Mouse (Mus musculus): ENCODE measurements around the gene Mical3. TPM values are rescaled to one million over a fixed set of nuclear protein-coding genes. Genes with fewer than 3 reads are reported as not detected.

Mical3 gene
- polyA plus RNA-seq, 1 experiment from 2014 or later: 28.6 TPM

DNA sequence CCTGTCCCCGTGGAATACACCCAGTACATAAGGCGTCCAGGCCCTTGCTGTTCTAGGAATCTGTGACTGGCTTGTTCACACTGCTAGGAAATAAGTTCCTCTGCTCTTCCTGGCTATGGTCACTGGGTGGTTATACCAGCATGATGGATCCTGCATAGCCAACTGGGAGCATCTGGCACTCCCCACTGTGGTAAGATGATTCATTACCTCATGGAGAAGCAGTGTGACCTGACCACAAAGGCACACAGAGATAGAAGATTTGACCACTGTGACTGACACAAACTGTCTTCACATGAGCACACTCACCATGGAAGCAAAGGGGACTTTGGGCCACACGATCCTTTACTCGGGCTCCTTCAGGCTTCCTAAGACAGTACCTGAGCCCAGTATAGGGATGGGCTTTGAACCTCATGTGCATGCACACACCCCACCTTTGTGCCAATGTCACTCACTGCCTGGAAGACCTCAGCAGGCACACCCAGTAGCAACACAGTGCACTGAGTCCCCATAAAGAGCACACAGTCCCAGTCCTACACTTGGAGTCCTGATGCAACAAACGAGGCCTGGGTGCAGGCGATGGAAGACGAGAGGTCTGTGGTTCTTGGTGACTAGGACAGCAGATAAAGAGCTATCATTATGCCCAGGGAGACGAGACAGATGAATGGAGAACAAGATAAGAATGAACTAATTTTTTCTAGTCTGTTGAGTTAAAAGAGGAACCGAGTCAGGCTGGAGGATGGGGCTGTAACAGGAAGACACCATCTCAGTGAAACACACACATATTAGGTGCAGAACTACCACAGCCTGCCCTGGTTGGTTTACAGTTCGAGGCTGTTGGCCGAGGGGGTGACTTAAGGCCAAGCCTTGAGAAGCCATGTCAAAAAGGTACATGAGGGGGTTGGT lies 174.3 kb downstream of the Mical3 start:
- peaks cover 52% of the 10 kb centered on the region for H3K36me3 ChIP-seq
- H3K4me3 ChIP-seq: no peak overlapping the region
- H3K27ac ChIP-seq (replicated peaks): no peak overlapping the region
- ATAC-seq (replicated peaks): no peak
- no peaks in the 10 kb centered on the region for H3K9me3 ChIP-seq
- H3K9ac ChIP-seq (replicated peaks): no peak overlapping the region
- WGBS: 92% methylated on average over 11 of the region's 11 CpGs
- no peak overlapping the region for H3K4me2 ChIP-seq (replicated peaks)
- H3K4me1 ChIP-seq: no peaks in the 10 kb centered on the region
- H3K27me3 ChIP-seq: no peaks in the 10 kb centered on the region

DNA sequence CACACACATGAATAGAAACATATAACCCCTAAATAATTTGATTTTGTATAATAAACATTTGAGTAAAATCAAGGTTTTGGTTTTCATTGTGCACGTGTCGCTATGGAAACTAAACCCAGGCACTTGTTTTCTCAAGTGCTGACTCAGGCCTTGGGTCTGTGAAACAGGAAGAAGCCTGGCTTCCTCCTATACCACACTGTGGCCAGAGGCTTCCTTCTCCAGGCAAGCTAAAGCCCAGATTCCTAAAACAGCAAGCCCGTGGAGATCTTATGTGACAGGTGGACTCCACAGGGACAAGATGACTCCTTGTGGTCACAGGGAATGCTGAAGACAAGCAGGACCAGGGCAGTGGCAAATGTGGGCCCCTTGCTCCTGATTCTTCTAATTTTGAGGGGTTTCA lies 175.6 kb downstream of the Mical3 start:
- ATAC-seq (replicated peaks): no peak
- Histone ChIP-seq H3K27me3 (no peaks in the 10 kb centered on the region), H3K9me3 (no peaks in the 10 kb centered on the region), H3K36me3 (peaks cover 55% of the 10 kb centered on the region), H3K4me2 (replicated peaks) (no peak overlapping the region), H3K4me1 (no peaks in the 10 kb centered on the region), H3K27ac (replicated peaks) (no peak overlapping the region), H3K9ac (replicated peaks) (no peak overlapping the region), H3K4me3 (no peak overlapping the region)
- 82% methylated on average over 3 of the region's 3 CpGs for WGBS

DNA sequence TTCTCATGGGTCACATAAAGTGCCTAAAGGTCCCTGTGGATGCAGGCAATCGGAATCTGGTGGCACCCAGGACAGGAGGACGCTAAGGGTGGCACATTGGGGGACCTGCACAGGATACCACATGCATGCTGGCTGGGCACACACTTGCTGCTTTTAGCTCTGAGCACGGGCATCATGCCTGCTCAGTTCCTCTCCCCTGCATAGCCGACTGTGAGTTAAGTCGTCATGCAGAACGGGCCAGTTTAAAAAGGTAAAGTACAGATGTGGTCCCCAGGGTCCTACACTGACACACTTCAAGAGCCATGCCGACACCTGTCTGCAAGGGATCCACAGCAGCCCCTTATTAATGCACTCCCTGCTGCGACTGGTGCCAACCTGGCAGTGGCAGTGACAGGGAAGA lies 176.6 kb downstream of the Mical3 start:
- Histone ChIP-seq H3K36me3 (peaks cover 62% of the 10 kb centered on the region), H3K27me3 (no peaks in the 10 kb centered on the region), H3K9me3 (no peaks in the 10 kb centered on the region), H3K4me1 (no peaks in the 10 kb centered on the region), H3K27ac (replicated peaks) (no peak overlapping the region), H3K4me3 (no peak overlapping the region), H3K4me2 (replicated peaks) (no peak overlapping the region), H3K9ac (replicated peaks) (no peak overlapping the region)
- ATAC-seq (replicated peaks): no peak
- 81% methylated on average over 8 of the region's 8 CpGs for WGBS

DNA sequence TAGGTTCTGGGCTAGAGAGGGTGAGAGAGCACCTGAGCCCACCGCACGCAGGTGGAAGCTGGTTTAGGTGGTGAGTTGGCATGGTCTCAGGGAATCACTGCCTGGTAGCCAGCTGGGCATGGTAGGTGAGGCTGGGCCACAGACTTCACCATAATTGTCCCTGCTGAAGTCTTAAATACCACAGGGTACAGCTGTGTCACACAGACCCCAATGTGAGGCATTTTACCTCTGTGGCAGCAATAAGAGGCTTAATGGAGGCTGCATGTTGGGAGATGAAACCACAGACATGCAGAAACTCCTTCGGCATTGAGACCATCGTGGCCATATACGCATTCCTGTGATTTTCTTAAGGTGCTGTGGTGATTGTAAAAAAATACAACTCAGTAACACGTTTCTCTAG lies 178.3 kb downstream of the Mical3 start:
- Histone ChIP-seq H3K36me3 (peaks cover 54% of the 10 kb centered on the region), H3K9me3 (no peaks in the 10 kb centered on the region), H3K27me3 (no peaks in the 10 kb centered on the region), H3K9ac (replicated peaks) (no peak overlapping the region), H3K27ac (replicated peaks) (no peak overlapping the region), H3K4me3 (no peak overlapping the region), H3K4me2 (replicated peaks) (no peak overlapping the region), H3K4me1 (no peaks in the 10 kb centered on the region)
- 93% methylated on average over 6 of the region's 6 CpGs for WGBS
- ATAC-seq (replicated peaks): no peak

DNA sequence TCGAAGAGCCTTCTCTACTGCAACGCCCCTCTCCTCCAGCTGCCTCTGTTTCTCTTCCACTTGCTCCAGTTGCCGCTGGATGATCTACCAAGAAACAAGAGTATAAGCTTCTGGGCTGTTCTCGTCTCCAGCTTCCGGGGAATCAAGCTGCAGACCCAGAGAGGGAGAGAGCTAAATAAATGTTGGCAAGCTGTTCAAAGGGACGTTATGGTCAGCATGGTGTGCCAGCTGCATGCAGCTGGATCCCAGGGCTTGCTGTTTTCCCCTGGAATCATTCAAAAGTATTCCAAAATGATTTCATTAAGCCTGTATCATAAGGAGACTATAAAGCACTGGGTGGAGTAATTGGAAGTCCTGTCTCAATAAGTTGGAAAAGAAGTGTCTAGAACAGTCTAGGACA lies 179.5 kb downstream of the Mical3 start:
- H3K4me1 ChIP-seq: no peaks in the 10 kb centered on the region
- no peak overlapping the region for H3K9ac ChIP-seq (replicated peaks)
- H3K4me2 ChIP-seq (replicated peaks): no peak overlapping the region
- peaks cover 43% of the 10 kb centered on the region for H3K36me3 ChIP-seq
- no peak overlapping the region for H3K27ac ChIP-seq (replicated peaks)
- no peak overlapping the region for H3K4me3 ChIP-seq
- no peaks in the 10 kb centered on the region for H3K9me3 ChIP-seq
- ATAC-seq (replicated peaks): no peak
- no peaks in the 10 kb centered on the region for H3K27me3 ChIP-seq
- WGBS: 92% methylated on average over 6 of the region's 6 CpGs

DNA sequence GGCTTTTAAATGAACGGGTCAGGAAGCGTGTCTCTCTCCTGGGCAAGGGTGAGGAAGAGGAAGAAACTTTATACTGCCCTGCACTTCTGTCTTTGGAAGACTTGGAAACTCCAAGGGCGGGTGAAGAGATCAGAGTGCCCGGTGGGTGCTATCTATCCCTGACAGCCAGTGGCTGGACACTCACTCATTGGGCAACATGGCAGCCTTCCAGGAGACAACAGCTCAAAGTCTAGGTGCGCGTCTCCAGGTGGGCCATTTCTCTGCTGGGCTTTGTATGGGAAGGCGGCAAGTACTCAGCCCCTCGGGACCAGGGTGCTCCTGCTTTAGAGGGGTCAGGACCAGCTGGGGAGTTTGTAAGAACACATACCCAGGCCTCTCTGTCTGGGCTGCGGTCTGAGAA lies 185.3 kb downstream of the Mical3 start:
- no peak overlapping the region for H3K4me2 ChIP-seq (replicated peaks)
- H3K9me3 ChIP-seq: no peaks in the 10 kb centered on the region
- no peaks in the 10 kb centered on the region for H3K27me3 ChIP-seq
- WGBS: 96% methylated on average over 9 of the region's 9 CpGs
- no peak overlapping the region for H3K9ac ChIP-seq (replicated peaks)
- H3K4me3 ChIP-seq: no peak overlapping the region
- H3K27ac ChIP-seq (replicated peaks): no peak overlapping the region
- peaks cover 27% of the 10 kb centered on the region for H3K36me3 ChIP-seq
- H3K4me1 ChIP-seq: no peaks in the 10 kb centered on the region
- no peak for ATAC-seq (replicated peaks)

DNA sequence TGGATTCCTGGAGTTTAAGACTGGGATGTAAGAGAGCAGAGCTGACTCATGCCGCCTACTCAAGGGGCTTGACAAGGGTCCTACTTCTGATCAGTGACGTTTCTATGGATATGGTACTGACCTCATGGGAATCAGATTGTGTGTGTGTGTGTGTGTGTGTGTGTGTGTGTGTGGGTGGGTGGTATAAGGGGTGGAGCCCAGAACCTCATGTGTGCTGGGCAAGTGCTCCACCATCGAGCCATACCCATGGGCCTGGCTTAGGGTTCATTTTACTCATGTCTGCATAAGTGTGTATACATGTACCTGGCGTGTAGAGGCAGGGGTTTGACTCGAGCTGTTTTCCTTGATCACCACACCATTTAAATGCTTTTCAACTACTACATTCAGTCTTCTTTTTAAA lies 186.8 kb downstream of the Mical3 start:
- H3K4me3 ChIP-seq: no peak overlapping the region

DNA sequence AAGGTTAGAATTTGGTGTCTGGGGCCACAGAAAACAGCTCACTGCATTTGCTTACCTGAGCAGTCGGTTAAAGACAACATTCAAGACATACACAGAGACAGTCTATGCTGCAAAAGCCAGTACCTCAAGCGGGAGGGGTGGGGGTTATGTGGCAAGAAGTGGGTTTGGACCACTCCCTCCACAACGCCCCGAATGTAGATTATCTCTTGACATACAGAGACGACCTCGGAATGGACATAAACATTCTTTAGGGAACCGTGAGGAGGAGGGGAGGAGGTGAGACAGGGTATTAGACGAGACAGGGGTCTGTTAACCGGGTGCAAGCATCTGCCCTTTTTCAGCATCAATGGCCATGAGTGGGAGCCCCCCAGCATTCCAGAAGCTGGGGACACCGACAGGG lies 187.2 kb downstream of the Mical3 start:
- H3K27ac ChIP-seq (replicated peaks): no peak overlapping the region
- H3K4me1 ChIP-seq: no peaks in the 10 kb centered on the region
- no peak overlapping the region for H3K4me3 ChIP-seq
- no peak overlapping the region for H3K4me2 ChIP-seq (replicated peaks)
- ATAC-seq (replicated peaks): no peak
- peaks cover 16% of the 10 kb centered on the region for H3K36me3 ChIP-seq
- H3K9me3 ChIP-seq: no peaks in the 10 kb centered on the region
- WGBS: 86% methylated on average over 10 of the region's 10 CpGs
- H3K27me3 ChIP-seq: no peaks in the 10 kb centered on the region
- H3K9ac ChIP-seq (replicated peaks): no peak overlapping the region

More for the DNA sequence above, 186.8 kb downstream of the Mical3 start:
- 82% methylated on average over 5 of the region's 5 CpGs for WGBS
- ATAC-seq (replicated peaks): 0 out of 2 replicates have a peak, but pooled peaks have one; percentile 33
- Histone ChIP-seq H3K4me2 (replicated peaks) (no peak overlapping the region), H3K27me3 (no peaks in the 10 kb centered on the region), H3K9ac (replicated peaks) (no peak overlapping the region), H3K9me3 (no peaks in the 10 kb centered on the region), H3K4me1 (no peaks in the 10 kb centered on the region), H3K27ac (replicated peaks) (no peak overlapping the region), H3K36me3 (peaks cover 16% of the 10 kb centered on the region)

DNA sequence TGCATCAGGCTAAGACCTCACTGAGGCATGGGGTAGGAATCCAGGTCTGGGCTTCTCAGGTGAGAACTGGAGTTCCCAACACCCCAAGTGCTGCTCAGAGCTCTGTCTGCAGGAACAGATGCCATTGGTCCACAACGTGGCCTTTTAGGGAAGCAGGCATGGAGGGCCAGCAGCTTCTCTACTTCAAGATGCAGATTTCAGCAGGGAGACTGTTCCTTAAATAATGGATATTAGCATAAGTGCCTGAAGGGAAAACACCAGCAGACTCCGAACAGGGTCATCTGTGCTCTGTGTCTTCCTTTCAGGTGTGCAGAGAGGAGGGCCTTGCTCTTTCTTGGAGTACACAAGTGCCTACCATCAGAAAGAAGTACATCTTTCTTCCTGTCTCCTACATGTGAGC lies 187.7 kb downstream of the Mical3 start:
- no peaks in the 10 kb centered on the region for H3K27me3 ChIP-seq
- no peaks in the 10 kb centered on the region for H3K9me3 ChIP-seq
- no peak overlapping the region for H3K9ac ChIP-seq (replicated peaks)
- no peak overlapping the region for H3K27ac ChIP-seq (replicated peaks)
- no peaks in the 10 kb centered on the region for H3K4me1 ChIP-seq
- no peak overlapping the region for H3K4me3 ChIP-seq
- WGBS: 66% methylated on average over 2 of the region's 2 CpGs
- ATAC-seq (replicated peaks): no peak
- H3K36me3 ChIP-seq: peaks cover 15% of the 10 kb centered on the region
- no peak overlapping the region for H3K4me2 ChIP-seq (replicated peaks)

DNA sequence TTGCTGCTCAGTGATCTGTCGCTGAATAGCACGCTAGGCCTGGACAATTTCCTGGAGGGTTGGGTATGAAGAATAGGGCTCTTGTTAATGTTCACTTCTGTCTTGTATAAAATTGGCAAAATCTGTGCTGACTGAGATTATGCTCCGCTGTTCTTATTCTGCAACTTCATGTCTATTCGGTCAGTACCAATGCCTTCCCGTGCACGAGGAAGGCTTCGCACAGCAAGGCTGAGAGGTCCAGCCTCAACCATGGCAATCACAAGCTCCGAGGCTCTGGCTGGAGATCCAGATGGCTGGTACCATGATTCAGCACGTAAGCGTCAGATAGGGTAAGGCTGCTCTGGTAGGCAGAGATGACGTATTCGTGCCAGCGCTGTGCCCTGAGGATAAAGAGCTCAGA lies 189.2 kb downstream of the Mical3 start:
- ATAC-seq (replicated peaks): no peak
- Histone ChIP-seq H3K4me1 (no peaks in the 10 kb centered on the region), H3K36me3 (peaks cover 9% of the 10 kb centered on the region), H3K27me3 (no peaks in the 10 kb centered on the region), H3K4me3 (no peak overlapping the region), H3K4me2 (replicated peaks) (no peak overlapping the region), H3K9ac (replicated peaks) (no peak overlapping the region), H3K27ac (replicated peaks) (no peak overlapping the region), H3K9me3 (no peaks in the 10 kb centered on the region)
- WGBS: 85% methylated on average over 13 of the region's 13 CpGs

DNA sequence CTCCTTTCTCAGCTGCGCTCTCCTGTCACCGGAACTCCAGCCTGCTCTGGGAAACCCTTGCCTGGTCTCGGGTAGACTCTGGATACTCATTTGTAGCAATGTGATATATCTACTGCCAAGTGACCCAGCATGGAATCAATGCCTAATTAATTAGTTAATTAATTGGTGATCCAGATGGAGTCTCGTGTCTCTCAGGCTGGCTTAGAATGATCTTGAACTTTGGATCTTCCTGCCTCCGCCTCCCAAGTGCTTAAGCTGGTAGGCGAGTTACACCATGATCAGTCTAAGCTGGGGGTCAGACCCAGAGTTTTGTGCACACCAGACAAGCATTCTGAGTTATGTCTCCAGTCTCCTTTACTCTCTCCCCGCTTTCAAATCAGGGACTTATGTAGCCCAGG lies 189.7 kb downstream of the Mical3 start:
- H3K27ac ChIP-seq (replicated peaks): no peak overlapping the region
- H3K9me3 ChIP-seq: no peaks in the 10 kb centered on the region
- peaks cover 9% of the 10 kb centered on the region for H3K36me3 ChIP-seq
- no peak overlapping the region for H3K9ac ChIP-seq (replicated peaks)
- 65% methylated on average over 7 of the region's 7 CpGs for WGBS
- ATAC-seq (replicated peaks): no peak
- no peak overlapping the region for H3K4me2 ChIP-seq (replicated peaks)
- H3K27me3 ChIP-seq: no peaks in the 10 kb centered on the region
- H3K4me3 ChIP-seq: no peak overlapping the region
- no peaks in the 10 kb centered on the region for H3K4me1 ChIP-seq

DNA sequence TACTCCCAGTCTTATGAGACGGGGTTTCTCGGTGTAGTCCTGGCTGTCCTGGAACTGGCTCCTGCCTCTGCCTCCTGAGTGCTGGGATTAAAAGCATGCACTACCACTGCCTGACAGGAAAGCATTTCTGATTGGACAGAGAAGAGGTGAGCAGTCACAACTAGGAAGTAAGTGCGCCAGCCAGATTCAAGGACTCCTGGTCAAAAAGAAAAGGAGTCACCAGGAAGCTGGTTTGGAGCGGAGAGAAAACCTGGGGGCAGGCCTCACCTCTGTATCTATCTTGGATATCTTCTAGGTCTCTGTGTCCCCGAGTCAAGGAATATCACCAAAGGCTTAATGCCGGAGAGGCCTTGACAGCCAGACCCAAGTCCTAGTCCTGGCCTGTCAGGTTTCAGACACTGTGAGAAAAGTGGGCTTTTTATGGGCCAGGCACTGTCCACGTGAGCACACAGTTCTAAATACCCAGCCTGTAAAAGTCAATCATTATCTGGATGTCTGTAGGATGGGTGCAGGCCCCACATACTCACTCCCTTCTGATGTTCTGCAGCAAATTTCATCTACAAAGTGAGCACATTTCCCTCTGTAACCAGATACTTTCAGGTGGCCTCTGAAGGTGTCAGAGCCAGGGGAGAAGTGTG lies 190.2 kb downstream of the Mical3 start:
- Histone ChIP-seq H3K4me3 (no peak overlapping the region), H3K9ac (replicated peaks) (no peak overlapping the region), H3K27me3 (no peaks in the 10 kb centered on the region), H3K36me3 (peaks cover 4% of the 10 kb centered on the region), H3K4me1 (no peaks in the 10 kb centered on the region), H3K4me2 (replicated peaks) (no peak overlapping the region), H3K9me3 (no peaks in the 10 kb centered on the region), H3K27ac (replicated peaks) (no peak overlapping the region)
- no peak for ATAC-seq (replicated peaks)
- 90% methylated on average over 7 of the region's 7 CpGs for WGBS

All from forebrain, embryonic 15.5 days (tissue).